Mouse (Mus musculus): Measurements from ENCODE around the gene Cmtm2a.

GRCm38 (mm10) chr8:104336806-104337205 is 43.8 kb upstream of the Cmtm2a start:
- TF ChIP-seq CTCF (conservative IDR thresholded peaks at IDR 0.05; ENCODE audit: low read length) (no peak), NANOG (IDR thresholded peaks at IDR 0.05; ENCODE audit: borderline replicate concordance, low read length) (no peak), POU5F1 (IDR thresholded peaks at IDR 0.05; ENCODE audit: borderline replicate concordance, low read length) (no peak)
